Mouse (Mus musculus): ENCODE results near the gene Scrn2. TPM values are rescaled to one million over a fixed set of nuclear protein-coding genes. Genes with fewer than 3 reads are reported as not detected.

Scrn2 gene
- 10.0 and 12.3 TPM in 2 replicates for polyA plus RNA-seq (2012; rRNA removed)

DNA sequence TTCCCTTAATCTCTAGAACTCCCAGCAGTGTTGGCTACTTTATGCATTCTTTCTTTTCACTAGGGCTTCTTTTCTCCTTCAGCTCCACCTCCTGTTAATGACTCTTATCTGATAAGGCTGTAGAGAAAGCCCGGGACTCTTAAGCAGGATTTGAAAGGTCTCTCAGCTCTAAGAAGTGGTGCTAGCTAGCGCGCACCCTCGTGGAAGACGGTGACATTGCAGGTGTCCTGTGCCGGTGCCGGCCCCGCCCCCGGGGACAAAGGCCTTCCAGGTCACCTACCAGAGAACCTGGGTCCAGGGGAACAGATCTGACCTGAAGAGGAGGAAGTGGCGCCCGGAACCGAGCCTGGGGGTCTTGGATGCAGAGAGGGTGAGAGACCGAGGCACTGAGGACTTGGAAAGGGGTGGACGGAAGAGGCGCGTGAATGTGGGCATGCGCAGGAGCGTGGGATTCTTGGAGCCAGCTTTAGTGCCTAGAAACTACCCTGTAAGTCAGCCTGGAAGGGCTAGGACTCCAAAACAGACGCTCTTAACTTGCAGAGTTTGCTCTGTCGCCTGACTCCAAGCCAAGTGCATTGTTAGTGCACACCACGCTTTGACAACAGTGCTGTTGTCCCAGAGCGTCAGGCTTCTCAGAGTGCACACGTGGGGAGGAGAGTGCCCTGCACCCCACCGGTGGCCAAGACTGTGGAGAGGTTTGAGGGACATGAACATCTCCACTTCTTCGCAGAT lies at the start of gene Scrn2:
Scrn2 (plus strand) TSS at position 253 of the 732 bp plus-strand sequence.
- Histone ChIP-seq H3K27me3 (ENCODE audit: control insufficient read depth, insufficient read depth, low read length) (no peaks in the 10 kb centered on the region), H3K27ac (ENCODE audit: insufficient read depth, low read length) (peak within 1 kb of the TSS; percentile 52; the same call in 1 of the 2 replicates), H3K4me1 (ENCODE audit: control insufficient read depth, insufficient read depth, insufficient read length) (peaks cover 7% of the 10 kb centered on the region; the same call in 1 of the 2 replicates), H3K36me3 (ENCODE audit: control insufficient read depth, insufficient read depth, low read length) (no peaks in the 10 kb centered on the region), H3K4me3 (ENCODE audit: extremely low read depth, insufficient read depth, insufficient read length) (peak within 1 kb of the TSS; percentile 84)
- TF ChIP-seq CTCF (IDR thresholded peaks at IDR 0.05; ENCODE audit: extremely low read depth, insufficient read depth, insufficient read length, insufficient replicate concordance) (peak; percentile 85; the same call in 1 of the 2 replicates), POLR2A (IDR thresholded peaks at IDR 0.05; ENCODE audit: low read depth, low read length) (no peak)
- DNase-seq (ENCODE audit: low read depth in 1 of 2, low spot score in 2 of 2) = peak; percentile 65 to 76
- 1% methylated on average over 25 of the region's 25 CpGs for WGBS

DNA sequence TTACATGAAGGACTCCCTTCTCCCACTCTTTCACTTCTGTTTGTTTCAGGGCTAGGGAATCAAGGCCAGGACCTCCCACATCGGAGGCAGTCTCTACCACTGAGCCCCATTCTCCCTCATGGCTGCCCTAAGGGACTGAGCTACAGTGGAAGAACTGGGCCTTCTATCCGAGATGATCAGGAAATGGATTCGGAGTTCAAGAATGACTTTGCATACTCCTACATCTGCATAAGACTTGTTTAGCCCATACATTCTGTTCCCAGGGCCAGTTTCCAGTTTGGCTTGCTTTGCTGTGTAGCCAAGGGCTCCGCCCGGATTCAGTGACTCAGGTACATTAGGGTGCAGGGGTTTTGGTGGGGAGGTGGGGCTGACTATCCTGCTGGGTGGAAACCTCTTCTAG lies 49.7 kb upstream of the Scrn2 start:
- Histone ChIP-seq H3K4me3 (ENCODE audit: extremely low read depth, insufficient read depth, insufficient read length) (no peak overlapping the region), H3K36me3 (ENCODE audit: control insufficient read depth, insufficient read depth, low read length) (no peaks in the 10 kb centered on the region), H3K27me3 (ENCODE audit: control insufficient read depth, insufficient read depth, low read length) (no peaks in the 10 kb centered on the region), H3K27ac (ENCODE audit: insufficient read depth, low read length) (no peak overlapping the region), H3K4me1 (ENCODE audit: control insufficient read depth, insufficient read depth, insufficient read length) (no peaks in the 10 kb centered on the region; the same call in 1 of the 2 replicates)
- no peak for TF ChIP-seq POLR2A (IDR thresholded peaks at IDR 0.05; ENCODE audit: low read depth, low read length)
- TF ChIP-seq CTCF (IDR thresholded peaks at IDR 0.05; ENCODE audit: extremely low read depth, insufficient read depth, insufficient read length, insufficient replicate concordance) = no peak
- no peak for DNase-seq (ENCODE audit: low read depth in 1 of 2, low spot score in 2 of 2)
- WGBS = 89% methylated on average over 5 of the region's 5 CpGs

GRCm38 (mm10) chr11:96981461-96981860 lies 48.3 kb upstream of the Scrn2 start:
- no peaks in the 10 kb centered on the region for H3K27me3 ChIP-seq (ENCODE audit: control insufficient read depth, insufficient read depth, low read length)
- H3K27ac ChIP-seq (ENCODE audit: insufficient read depth, low read length) = no peak overlapping the region
- DNase-seq (ENCODE audit: low read depth in 1 of 2, low spot score in 2 of 2) = no peak
- no peaks in the 10 kb centered on the region for H3K36me3 ChIP-seq (ENCODE audit: control insufficient read depth, insufficient read depth, low read length)
- TF ChIP-seq CTCF (IDR thresholded peaks at IDR 0.05; ENCODE audit: extremely low read depth, insufficient read depth, insufficient read length, insufficient replicate concordance) (no peak), POLR2A (IDR thresholded peaks at IDR 0.05; ENCODE audit: low read depth, low read length) (no peak)
- H3K4me1 ChIP-seq (ENCODE audit: control insufficient read depth, insufficient read depth, insufficient read length) = no peaks in the 10 kb centered on the region; the same call in 1 of the 2 replicates
- H3K4me3 ChIP-seq (ENCODE audit: extremely low read depth, insufficient read depth, insufficient read length) = no peak overlapping the region
- 91% methylated on average over 15 of the region's 15 CpGs for WGBS

DNA sequence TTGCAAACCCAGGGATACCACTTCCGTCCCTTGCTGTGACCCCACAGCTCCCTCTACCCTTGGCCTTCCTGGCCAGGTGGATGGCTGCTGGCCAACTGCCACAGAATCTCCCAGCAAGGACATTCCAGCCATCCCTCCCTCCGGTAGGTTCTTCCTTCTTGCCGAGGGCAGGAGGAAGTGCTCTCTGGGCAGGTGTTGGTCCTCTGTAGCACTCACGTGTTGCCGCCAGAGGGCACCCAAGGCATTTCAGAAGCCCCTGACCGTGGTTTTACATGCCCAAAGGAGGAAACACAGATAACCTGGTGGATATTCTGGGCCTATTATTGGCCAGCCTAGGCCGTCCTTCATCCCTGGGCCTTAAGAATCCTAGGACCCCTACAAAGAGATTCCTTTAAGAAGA lies 47.4 kb upstream of the Scrn2 start:
- TF ChIP-seq CTCF (IDR thresholded peaks at IDR 0.05; ENCODE audit: extremely low read depth, insufficient read depth, insufficient read length, insufficient replicate concordance) (peak; percentile 93), POLR2A (IDR thresholded peaks at IDR 0.05; ENCODE audit: low read depth, low read length) (no peak)
- peaks cover 4% of the 10 kb centered on the region; the same call in 1 of the 2 replicates for H3K4me1 ChIP-seq (ENCODE audit: control insufficient read depth, insufficient read depth, insufficient read length)
- H3K27me3 ChIP-seq (ENCODE audit: control insufficient read depth, insufficient read depth, low read length) = no peaks in the 10 kb centered on the region
- no peaks in the 10 kb centered on the region for H3K36me3 ChIP-seq (ENCODE audit: control insufficient read depth, insufficient read depth, low read length)
- WGBS = 3% methylated on average over 7 of the region's 7 CpGs
- no peak overlapping the region for H3K4me3 ChIP-seq (ENCODE audit: extremely low read depth, insufficient read depth, insufficient read length)
- peak; percentile 73 to 84 for DNase-seq (ENCODE audit: low read depth in 1 of 2, low spot score in 2 of 2)
- H3K27ac ChIP-seq (ENCODE audit: insufficient read depth, low read length) = no peak overlapping the region

GRCm38 (mm10) chr11:96982859-96983258 lies 46.9 kb upstream of the Scrn2 start, which contains the start of gene Sp2:
Gene Sp2, minus strand, starts transcription at chr11:96982959.
- no peak for DNase-seq (ENCODE audit: low read depth in 1 of 2, low spot score in 2 of 2)
- H3K4me3 ChIP-seq (ENCODE audit: extremely low read depth, insufficient read depth, insufficient read length) = no peak within 1 kb of the TSS
- TF ChIP-seq CTCF (IDR thresholded peaks at IDR 0.05; ENCODE audit: extremely low read depth, insufficient read depth, insufficient read length, insufficient replicate concordance) = no peak
- TF ChIP-seq POLR2A (IDR thresholded peaks at IDR 0.05; ENCODE audit: low read depth, low read length) = no peak
- peaks cover 8% of the 10 kb centered on the region; the same call in 1 of the 2 replicates for H3K4me1 ChIP-seq (ENCODE audit: control insufficient read depth, insufficient read depth, insufficient read length)
- no peaks in the 10 kb centered on the region for H3K36me3 ChIP-seq (ENCODE audit: control insufficient read depth, insufficient read depth, low read length)
- no peaks in the 10 kb centered on the region for H3K27me3 ChIP-seq (ENCODE audit: control insufficient read depth, insufficient read depth, low read length)
- no peak within 1 kb of the TSS for H3K27ac ChIP-seq (ENCODE audit: insufficient read depth, low read length)
- 81% methylated on average over 7 of the region's 7 CpGs for WGBS

DNA sequence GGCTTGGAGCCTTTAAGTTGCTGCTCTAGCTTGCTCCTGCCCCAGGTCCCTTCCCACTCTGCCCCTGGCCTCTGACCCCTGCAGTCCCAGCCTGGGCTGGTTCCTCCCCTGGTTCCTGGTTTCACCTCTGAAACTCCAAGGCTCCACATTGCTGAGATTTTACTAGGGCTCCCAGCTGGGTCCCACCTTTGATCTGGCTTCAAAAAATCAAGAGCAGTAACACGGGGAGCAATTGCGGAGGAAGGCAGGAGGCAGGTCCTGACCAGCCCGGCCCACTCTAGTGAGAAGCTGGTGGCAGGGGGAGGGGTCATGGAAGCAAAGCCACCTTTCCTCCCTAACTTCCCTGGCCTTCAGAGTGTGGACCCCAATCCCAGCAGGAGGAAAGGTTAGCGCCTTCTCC lies 44.8 kb upstream of the Scrn2 start:
- no peak for DNase-seq (ENCODE audit: low read depth in 1 of 2, low spot score in 2 of 2)

GRCm38 (mm10) chr11:96986463-96986862 lies 43.3 kb upstream of the Scrn2 start:
- 40% methylated on average over 3 of the region's 3 CpGs for WGBS
- no peak for DNase-seq (ENCODE audit: low read depth in 1 of 2, low spot score in 2 of 2)
- Histone ChIP-seq H3K36me3 (ENCODE audit: control insufficient read depth, insufficient read depth, low read length) (no peaks in the 10 kb centered on the region), H3K4me3 (ENCODE audit: extremely low read depth, insufficient read depth, insufficient read length) (no peak overlapping the region), H3K27ac (ENCODE audit: insufficient read depth, low read length) (peak overlapping the region; percentile 37; the same call in 1 of the 2 replicates), H3K4me1 (ENCODE audit: control insufficient read depth, insufficient read depth, insufficient read length) (peaks cover 15% of the 10 kb centered on the region; the same call in 1 of the 2 replicates), H3K27me3 (ENCODE audit: control insufficient read depth, insufficient read depth, low read length) (no peaks in the 10 kb centered on the region)
- TF ChIP-seq CTCF (IDR thresholded peaks at IDR 0.05; ENCODE audit: extremely low read depth, insufficient read depth, insufficient read length, insufficient replicate concordance) (no peak), POLR2A (IDR thresholded peaks at IDR 0.05; ENCODE audit: low read depth, low read length) (no peak)

More for the DNA sequence above, 44.8 kb upstream of the Scrn2 start:
- WGBS = 76% methylated on average over 4 of the region's 4 CpGs
- Histone ChIP-seq H3K27me3 (ENCODE audit: control insufficient read depth, insufficient read depth, low read length) (no peaks in the 10 kb centered on the region), H3K4me1 (ENCODE audit: control insufficient read depth, insufficient read depth, insufficient read length) (peaks cover 15% of the 10 kb centered on the region; the same call in 1 of the 2 replicates), H3K27ac (ENCODE audit: insufficient read depth, low read length) (no peak overlapping the region), H3K36me3 (ENCODE audit: control insufficient read depth, insufficient read depth, low read length) (no peaks in the 10 kb centered on the region), H3K4me3 (ENCODE audit: extremely low read depth, insufficient read depth, insufficient read length) (no peak overlapping the region)
- no peak for TF ChIP-seq POLR2A (IDR thresholded peaks at IDR 0.05; ENCODE audit: low read depth, low read length)
- no peak for TF ChIP-seq CTCF (IDR thresholded peaks at IDR 0.05; ENCODE audit: extremely low read depth, insufficient read depth, insufficient read length, insufficient replicate concordance)

Measured in spleen, adult 2 months (tissue).